Mouse (Mus musculus) C2C12 (cell line): Measurements from ENCODE around the gene Pthlh. TPM values are rescaled to one million over a fixed set of nuclear protein-coding genes. Genes with fewer than 3 reads are reported as not detected.

Experiments
- H3K27me3 ChIP-seq: one replicate; pipeline ENCODE4 v1.6.1; 2011; ENCODE audit not compliant: control insufficient read depth, insufficient read depth, insufficient read length
- H3K36me3 ChIP-seq: one replicate; pipeline ENCODE4 v1.6.1; 2011; ENCODE audit not compliant: control insufficient read depth, insufficient read depth
- H3K4me3 ChIP-seq: one replicate; pipeline ENCODE4 v1.5.1; 2011; ENCODE audit warnings: mild to moderate bottlenecking, control low read depth; ENCODE audit not compliant: poor library complexity, insufficient read depth, severe bottlenecking
- H3K79me2 ChIP-seq: one replicate; pipeline ENCODE4 v1.6.1; 2011; ENCODE audit not compliant: control insufficient read depth, insufficient read depth
- H3K79me3 ChIP-seq: one replicate; pipeline ENCODE4 v1.6.1; 2011; ENCODE audit warnings: low read depth, control low read depth
- H3ac ChIP-seq: one replicate; pipeline ENCODE3; 2011; ENCODE audit warnings: low read depth; ENCODE audit not compliant: control insufficient read depth, insufficient read length
- CEBPB ChIP-seq: IDR thresholded peaks from one replicate; pipeline ENCODE4 v1.6.1; 2011; ENCODE audit warnings: low read depth, mild to moderate bottlenecking, control low read depth, moderate library complexity
- CTCF ChIP-seq: IDR thresholded peaks from one replicate; pipeline ENCODE4 v1.5.1; 2011; ENCODE audit not compliant: control insufficient read depth, insufficient read depth, insufficient read length
- FOSL1 ChIP-seq: IDR thresholded peaks from one replicate; pipeline ENCODE4 v1.8.0; 2011; ENCODE audit warnings: mild to moderate bottlenecking, low read length; ENCODE audit not compliant: poor library complexity, insufficient read depth, severe bottlenecking
- MAX ChIP-seq: IDR thresholded peaks from one replicate; pipeline ENCODE4 v1.6.1; 2011; ENCODE audit warnings: mild to moderate bottlenecking, control low read depth
- MYOD1 ChIP-seq: IDR thresholded peaks from one replicate; pipeline ENCODE4 v1.6.1; 2011; ENCODE audit warnings: low read depth; ENCODE audit not compliant: control insufficient read depth, insufficient read length
- MYOG ChIP-seq: IDR thresholded peaks from one replicate; pipeline ENCODE4 v1.6.1; 2011; ENCODE audit not compliant: control insufficient read depth, insufficient read length; ENCODE audit errors: extremely low read depth
- USF1 ChIP-seq: IDR thresholded peaks from one replicate; pipeline ENCODE4 v1.6.1; 2011; ENCODE audit warnings: low read depth, mild to moderate bottlenecking, control low read depth, moderate library complexity
- polyA plus RNA-seq: library from polyadenylated mRNA; unstranded; fragments of >200 nt; fragmentation: generic; extraction: Trizol; gene quantifications from one replicate; pipeline ENCODE4 v1.2.1, GENCODE M21; 2012; ENCODE audit warnings: missing spikeins

Gene Pthlh
- polyA plus RNA-seq, 1 experiment = 0.04 TPM

DNA sequence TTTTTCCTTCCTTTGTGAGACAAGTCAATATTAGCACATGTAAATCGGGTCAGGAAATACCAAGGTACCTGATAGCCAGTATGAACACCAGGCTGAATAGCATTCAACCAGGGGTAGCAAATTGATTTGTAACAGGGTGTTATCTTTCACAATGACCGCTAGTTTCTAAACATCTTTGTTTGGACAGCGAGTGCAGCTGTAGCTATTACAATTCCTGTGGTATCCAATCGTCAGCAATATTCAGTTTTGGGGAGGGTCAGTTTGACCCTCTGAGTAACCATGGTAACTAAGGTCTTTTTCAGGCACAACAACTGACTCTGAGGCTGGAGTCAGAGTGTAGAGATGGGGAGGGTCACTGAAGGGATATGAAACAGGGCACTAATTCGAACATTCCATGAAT, 15.3 kb upstream of the Pthlh start:
- Histone ChIP-seq H3K4me3 (no peak overlapping the region), H3K36me3 (no peaks in the 10 kb centered on the region), H3K79me3 (no peaks in the 10 kb centered on the region), H3K27me3 (no peaks in the 10 kb centered on the region), H3ac (no peak overlapping the region), H3K79me2 (no peaks in the 10 kb centered on the region)
- TF ChIP-seq CEBPB (no peak), MYOD1 (no peak)

DNA sequence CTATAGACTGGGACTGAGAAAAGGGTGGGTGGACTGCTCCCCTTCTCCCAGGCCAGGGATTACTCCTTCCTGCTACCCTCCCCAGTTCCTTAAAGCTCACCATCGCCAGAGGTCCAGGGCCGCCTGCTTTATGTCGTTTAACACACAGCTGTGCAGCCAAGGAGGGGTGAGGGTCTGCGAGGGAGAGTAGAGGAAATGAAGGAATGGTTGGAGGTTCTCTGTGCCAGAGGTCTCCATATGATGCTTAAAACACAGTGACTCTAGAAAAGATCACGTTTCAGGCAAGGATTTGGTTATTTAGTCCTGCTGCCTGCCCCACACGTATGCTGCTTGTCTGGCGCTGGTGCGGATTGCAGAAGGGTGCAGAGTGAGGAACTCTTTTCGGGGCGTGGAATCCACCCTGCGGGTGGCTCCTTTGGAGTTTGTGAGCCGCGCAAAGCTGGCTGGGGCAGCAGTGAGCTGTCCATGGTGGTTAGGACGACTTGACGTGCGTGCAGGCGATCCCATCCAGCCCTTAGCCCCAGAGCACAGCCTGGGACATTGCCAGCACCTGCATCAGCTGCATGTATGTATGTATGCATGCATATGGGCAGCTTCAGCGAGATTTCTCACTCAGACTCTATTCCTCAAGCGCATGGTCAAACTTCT, 4.3 kb upstream of the Pthlh start:
- Histone ChIP-seq H3K79me3 (no peaks in the 10 kb centered on the region), H3K79me2 (no peaks in the 10 kb centered on the region), H3ac (no peak overlapping the region), H3K36me3 (no peaks in the 10 kb centered on the region), H3K4me3 (no peak overlapping the region), H3K27me3 (no peaks in the 10 kb centered on the region)
- no peak for TF ChIP-seq USF1
- TF ChIP-seq CEBPB = no peak
- TF ChIP-seq FOSL1 = no peak
- TF ChIP-seq MYOG = no peak
- TF ChIP-seq MYOD1 = no peak
- no peak for TF ChIP-seq MAX
- no peak for TF ChIP-seq CTCF

- H3K79me2 ChIP-seq = no peaks in the 10 kb centered on the region
- TF ChIP-seq FOSL1 (no peak), CTCF (no peak), CEBPB (no peak), MYOD1 (no peak), MYOG (no peak), USF1 (no peak), MAX (no peak)
- no peak overlapping the region for H3K4me3 ChIP-seq
- no peaks in the 10 kb centered on the region for H3K79me3 ChIP-seq
- H3K36me3 ChIP-seq = no peaks in the 10 kb centered on the region
- H3ac ChIP-seq = no peak overlapping the region
- no peaks in the 10 kb centered on the region for H3K27me3 ChIP-seq
These were observed 2.5 kb upstream of the Pthlh start for GRCm38 (mm10) chr6:147266466-147266865.

- TF ChIP-seq MYOG = no peak
- no peak for TF ChIP-seq FOSL1
- no peak for TF ChIP-seq CTCF
- TF ChIP-seq USF1 = no peak
- TF ChIP-seq MYOD1 = no peak
- no peak for TF ChIP-seq CEBPB
- no peak for TF ChIP-seq MAX
- H3K36me3 ChIP-seq = no peaks in the 10 kb centered on the region
- no peaks in the 10 kb centered on the region for H3K27me3 ChIP-seq
- no peaks in the 10 kb centered on the region for H3K79me2 ChIP-seq
- H3K4me3 ChIP-seq = peak overlapping the region; percentile 11
- H3ac ChIP-seq = peak overlapping the region; percentile 61
- no peaks in the 10 kb centered on the region for H3K79me3 ChIP-seq
These were observed 805 bp downstream of the Pthlh start for GRCm38 (mm10) chr6:147263178-147263577.

- no peaks in the 10 kb centered on the region for H3K79me3 ChIP-seq
- H3K79me2 ChIP-seq = no peaks in the 10 kb centered on the region
- no peak overlapping the region for H3K4me3 ChIP-seq
- TF ChIP-seq CTCF (no peak), CEBPB (peak; percentile 42)
- H3K27me3 ChIP-seq = no peaks in the 10 kb centered on the region
- H3ac ChIP-seq = no peak overlapping the region
- H3K36me3 ChIP-seq = no peaks in the 10 kb centered on the region
These were observed 2.4 kb downstream of the Pthlh start for GRCm38 (mm10) chr6:147261616-147262015.

DNA sequence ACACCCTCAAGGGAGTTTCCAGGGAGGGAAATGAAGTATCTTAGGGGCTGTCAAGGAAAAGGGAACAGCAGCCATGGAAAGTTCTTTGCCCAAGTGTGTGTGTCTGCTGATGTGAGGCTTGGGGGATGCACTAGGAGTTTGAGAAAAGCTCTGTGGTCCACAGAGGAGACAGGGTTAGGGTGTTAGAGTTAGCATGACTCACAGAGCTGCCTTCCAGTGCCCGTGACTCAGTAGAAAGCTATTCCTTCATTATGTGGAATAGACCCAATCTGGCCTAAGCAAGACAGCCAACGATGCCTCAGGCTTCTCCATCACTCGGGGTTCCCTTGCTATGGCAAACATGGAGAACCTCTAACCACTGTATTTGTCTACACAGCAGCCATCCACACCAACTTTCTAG, 3.2 kb downstream of the Pthlh start:
- no peaks in the 10 kb centered on the region for H3K36me3 ChIP-seq
- no peaks in the 10 kb centered on the region for H3K79me2 ChIP-seq
- H3K79me3 ChIP-seq = no peaks in the 10 kb centered on the region
- no peak overlapping the region for H3K4me3 ChIP-seq
- H3ac ChIP-seq = no peak overlapping the region
- no peak for TF ChIP-seq CEBPB
- TF ChIP-seq MYOD1 = no peak
- TF ChIP-seq MYOG = no peak
- no peak for TF ChIP-seq CTCF
- peak; percentile 15 for TF ChIP-seq MAX
- TF ChIP-seq FOSL1 = peak; percentile 82
- H3K27me3 ChIP-seq = no peaks in the 10 kb centered on the region
